Mouse (Mus musculus) heart, postnatal 25 days (tissue): ENCODE results near the gene Inmt. TPM values are rescaled to one million over a fixed set of nuclear protein-coding genes. Genes with fewer than 3 reads are reported as not detected.

Source experiments
- total RNA-seq, 2 experiments: library from RNA; stranded (reverse); gene quantifications; 2 replicates each; pipeline ENCODE4 v1.2.3; 2021

Inmt gene
- total RNA-seq, 2 experiments from 2014 or later = 9.5 to 10.2 TPM

Other genes starting within 250 kb of the Inmt start
- 10 to 100 TPM; 17.1 to 19.6 TPM for gene Nod1, start 202.4 kb downstream of the Inmt start, total RNA-seq
- gene Ggct, start 182.1 kb downstream of the Inmt start, total RNA-seq = 10 to 100 TPM; 21.8 to 26.1 TPM
- gene Gars, start 137.0 kb downstream of the Inmt start, total RNA-seq = 10 to 100 TPM; 57.5 to 61.3 TPM
- 10 to 100 TPM; 20.3 to 20.5 TPM for gene Crhr2, start 42.0 kb downstream of the Inmt start, total RNA-seq
- gene Mindy4, start 28.3 kb upstream of the Inmt start, total RNA-seq = 1 to 10 TPM; 4.1 to 4.4 TPM
- 100 to 1,000 TPM; 426 to 457 TPM for gene Aqp1, start 161.4 kb upstream of the Inmt start, total RNA-seq
- gene Ghrhr, start 201.3 kb upstream of the Inmt start, total RNA-seq = not detected